Mouse (Mus musculus): ENCODE data around the gene Smyd1.
"Not testable (repeated sequence)": the region's sequence is repeated elsewhere in the genome, so short reads cannot be mapped to it uniquely, and the experiment has no call there.

The Smyd1 gene

GRCm38 (mm10) chr6:71324816-71325215 lies 2.8 kb upstream of the Smyd1 start:
- DNase-seq, result no peak

DNA sequence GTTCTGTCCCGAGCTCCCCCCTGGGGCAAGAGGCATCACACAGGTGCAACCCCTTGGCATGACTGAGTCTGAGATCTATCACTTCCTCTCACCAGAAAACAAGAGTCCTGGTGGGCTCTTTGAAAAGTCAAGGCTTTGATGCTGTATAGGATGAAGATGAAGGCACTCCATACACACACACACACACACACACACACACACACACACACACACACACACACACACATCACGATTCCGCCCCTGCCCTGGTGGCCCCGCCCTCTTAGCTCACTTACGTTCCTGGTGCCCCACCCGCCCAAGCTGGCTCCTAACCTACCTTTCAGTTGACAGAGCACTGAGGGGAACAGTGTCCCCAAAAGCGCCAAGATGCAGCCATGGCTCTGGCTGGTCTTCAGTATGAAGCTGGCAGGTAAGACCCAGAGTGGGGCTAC lies 473 bp upstream of the Smyd1 start, which contains the start of gene Cd8b1:
Cd8b1 (plus strand) TSS at position 298 of the 431 bp plus-strand sequence.
- DNase-seq, result no peak

GRCm38 (mm10) chr6:71307486-71307885 lies 14.5 kb downstream of the Smyd1 start:
- DNase-seq, result no peak

DNA sequence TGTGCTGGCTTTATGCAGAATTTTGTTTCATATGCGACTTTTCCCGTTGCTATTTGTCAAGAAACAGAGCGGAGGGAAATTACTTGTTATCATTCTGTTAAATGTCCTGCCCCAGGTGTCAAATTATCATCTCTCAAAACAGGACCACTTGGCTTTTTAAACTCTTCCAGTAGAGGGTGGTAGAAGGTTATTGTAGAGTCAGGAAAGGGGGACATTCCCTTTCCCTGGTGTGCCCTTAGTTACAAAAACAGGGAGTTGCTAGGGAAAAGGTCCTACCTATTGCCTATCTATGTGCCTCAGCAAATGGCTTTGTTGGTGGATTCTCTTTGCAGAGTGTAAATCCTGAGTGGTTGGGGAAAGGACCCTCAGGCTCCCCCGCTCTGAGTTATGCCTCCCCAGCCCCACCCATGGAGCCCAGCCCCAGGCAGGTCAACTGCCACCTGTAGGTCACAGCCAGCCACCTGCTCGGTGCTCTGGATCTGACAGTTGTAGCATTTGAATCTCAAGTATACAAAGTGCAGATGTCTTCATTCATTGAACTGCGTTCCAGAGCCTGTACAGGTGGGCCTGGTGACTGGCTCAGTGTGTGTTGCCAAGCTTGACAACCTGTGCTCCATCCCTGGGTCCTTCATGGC lies 19.8 kb downstream of the Smyd1 start:
- peak in 1 of 2 experiments; percentile 3 for DNase-seq

GRCm38 (mm10) chr6:71298751-71299150 lies 23.3 kb downstream of the Smyd1 start:
- peak; percentile 21 to 52 for DNase-seq

GRCm38 (mm10) chr6:71298051-71298450 lies 24.0 kb downstream of the Smyd1 start:
- DNase-seq, result no peak

- no peak for DNase-seq
Measured at GRCm38 (mm10) chr6:71295303-71295702, 26.7 kb downstream of the Smyd1 start.

GRCm38 (mm10) chr6:71293509-71293908 lies 28.5 kb downstream of the Smyd1 start:
- DNase-seq, result no peak

GRCm38 (mm10) chr6:71279418-71279817 lies 42.6 kb downstream of the Smyd1 start:
- DNase-seq, result no peak

GRCm38 (mm10) chr6:71274621-71275020 lies 47.4 kb downstream of the Smyd1 start:
- no peak for DNase-seq

DNA sequence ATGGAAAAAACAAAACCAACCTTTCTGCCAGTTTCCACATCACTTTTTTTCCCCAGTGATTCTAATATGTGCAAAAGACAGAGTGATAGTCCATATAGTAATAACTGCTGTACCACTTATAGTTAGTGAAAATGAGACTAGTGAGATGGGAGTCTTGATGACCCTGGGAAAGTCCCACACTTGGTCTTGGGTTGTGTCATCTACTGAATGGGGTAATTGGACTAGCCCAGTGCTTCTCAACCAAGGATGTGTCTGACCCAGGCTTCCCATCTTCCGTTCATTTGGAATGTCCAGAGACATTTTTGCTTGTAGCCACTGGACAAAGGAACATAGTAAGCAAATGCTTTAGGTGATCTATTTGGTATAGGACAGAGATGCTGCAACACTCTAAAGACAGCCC lies 48.3 kb downstream of the Smyd1 start:
- DNase-seq, result no peak

- DNase-seq, result no peak
Measured at GRCm38 (mm10) chr6:71272316-71272741, 49.7 kb downstream of the Smyd1 start.

DNA sequence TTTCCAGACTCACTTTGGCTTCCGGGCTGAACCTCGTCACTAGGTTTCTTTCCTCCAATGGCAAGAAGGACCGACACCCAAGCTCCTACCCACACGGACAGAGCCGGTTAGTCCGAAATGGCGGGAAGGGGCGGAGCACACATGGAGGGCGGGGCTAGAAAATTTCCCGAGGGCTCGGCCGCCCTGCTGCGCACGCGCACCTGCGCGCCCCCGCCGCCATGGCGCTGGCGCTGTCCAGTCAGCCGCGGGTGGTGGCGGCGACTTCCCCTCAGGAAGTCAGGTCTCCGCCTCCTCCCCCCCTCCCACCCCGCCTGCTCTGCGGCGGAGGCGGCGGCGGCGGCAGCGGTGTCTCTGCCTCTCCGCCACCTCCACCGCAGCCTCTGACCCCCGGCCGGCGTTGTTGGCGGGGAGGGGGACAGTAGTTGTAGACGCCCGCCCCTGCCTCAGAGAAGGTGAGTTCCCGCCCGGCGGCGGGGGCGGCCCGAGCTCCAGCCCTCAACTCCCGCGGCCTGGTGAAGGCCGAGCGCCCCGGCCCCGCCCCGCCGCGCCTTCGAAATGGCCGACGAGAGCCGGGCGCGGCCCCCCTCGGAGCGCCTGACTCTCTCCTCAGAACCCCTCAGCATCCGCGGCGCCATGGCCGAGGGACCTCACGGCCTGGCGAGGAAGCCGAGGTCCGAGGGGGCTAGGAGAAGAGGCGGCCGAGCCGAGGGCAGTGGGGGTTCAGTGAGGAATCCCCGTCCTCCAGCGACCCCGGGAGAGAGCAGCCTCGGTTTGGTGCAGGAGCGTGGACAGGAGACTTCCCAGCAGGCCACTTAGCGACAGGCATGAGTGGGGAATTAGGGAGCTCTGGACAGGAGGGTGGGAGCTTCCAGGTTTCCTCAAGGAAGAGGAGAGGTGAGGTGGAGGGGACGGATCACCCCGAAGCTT lies 50.4 kb downstream of the Smyd1 start, which contains the start of gene Krcc1:
Krcc1 (plus strand) TSS at position 289 of the 927 bp plus-strand sequence.
- peak; percentile 96 to 98 for DNase-seq

GRCm38 (mm10) chr6:71271057-71271388 lies 51.0 kb downstream of the Smyd1 start:
- no peak for DNase-seq

DNA sequence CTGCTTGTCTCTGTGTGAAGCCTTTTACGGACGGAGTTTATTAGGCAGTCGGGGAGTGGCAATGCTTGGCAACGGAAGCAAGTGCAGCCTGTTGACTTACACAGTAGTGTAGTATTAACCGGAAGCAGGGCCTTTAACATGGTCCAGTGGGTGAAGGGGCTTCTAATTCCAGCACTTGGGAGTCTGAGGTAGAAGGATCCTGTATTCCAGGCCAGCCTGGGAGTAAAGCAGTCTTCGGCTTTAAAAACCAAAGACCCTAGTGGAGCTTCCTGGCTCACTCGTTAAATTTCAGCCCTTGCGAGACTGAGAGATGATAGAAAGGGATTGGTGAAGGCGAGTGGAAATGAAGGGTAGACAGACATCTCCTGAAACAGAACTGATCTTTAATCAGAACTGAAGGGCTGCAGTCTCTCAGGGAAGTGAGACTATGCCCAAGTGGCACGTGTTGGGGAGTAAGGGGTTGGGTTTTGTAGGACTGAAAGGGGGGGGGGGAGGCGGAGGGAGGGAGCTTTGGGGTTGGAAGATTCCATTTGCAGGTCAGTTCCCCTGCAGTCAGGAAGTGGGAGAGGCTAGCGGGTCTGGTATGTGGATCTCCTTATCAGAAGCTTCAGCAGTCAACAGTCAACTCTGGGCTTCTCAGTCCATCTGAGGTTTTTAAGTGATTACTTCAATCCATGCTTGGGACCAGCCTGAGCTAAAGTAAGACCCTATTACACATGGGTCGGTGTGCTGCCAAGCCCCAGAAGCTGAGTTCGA lies 51.6 kb downstream of the Smyd1 start:
- peak; percentile 48 to 49 for DNase-seq

- not testable (repeated sequence) for DNase-seq
Measured at GRCm38 (mm10) chr6:71269686-71270050, 52.4 kb downstream of the Smyd1 start.

DNA sequence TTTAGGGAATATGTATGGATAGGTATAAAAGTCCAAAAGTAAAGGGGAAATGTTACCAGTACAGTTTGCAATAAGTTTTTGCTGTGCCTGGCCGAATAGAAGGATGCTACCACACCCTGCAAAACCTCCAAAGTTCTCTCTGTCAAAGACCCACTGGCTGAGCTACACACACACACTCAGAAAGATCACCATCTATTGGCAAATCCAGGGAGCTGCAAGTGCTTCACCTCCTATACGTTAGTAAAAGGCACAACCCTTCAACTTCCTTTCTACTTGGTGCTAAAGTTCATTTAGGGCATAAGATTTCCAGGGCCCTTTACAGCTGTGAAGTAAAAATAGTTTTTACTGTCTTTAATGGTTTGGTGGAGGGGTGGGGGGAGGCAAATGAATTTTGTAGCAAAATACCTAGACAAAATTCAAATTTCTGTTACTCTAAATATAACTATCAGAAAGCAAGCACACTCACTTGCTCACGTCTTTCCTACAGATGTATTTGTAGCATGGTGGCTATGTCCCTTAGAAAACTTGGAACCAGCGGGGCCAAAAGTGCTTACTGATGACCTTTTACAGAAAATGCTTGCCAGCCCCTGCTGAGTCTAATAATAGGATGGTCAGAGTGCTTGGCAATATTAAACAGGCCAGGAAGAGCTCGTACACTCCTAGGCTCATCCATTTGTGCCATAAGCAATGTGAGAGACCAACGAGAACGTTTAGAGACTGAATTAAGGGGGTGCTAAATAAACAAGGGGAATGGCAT lies 52.9 kb downstream of the Smyd1 start:
- DNase-seq, result peak; percentile 29 to 33

DNA sequence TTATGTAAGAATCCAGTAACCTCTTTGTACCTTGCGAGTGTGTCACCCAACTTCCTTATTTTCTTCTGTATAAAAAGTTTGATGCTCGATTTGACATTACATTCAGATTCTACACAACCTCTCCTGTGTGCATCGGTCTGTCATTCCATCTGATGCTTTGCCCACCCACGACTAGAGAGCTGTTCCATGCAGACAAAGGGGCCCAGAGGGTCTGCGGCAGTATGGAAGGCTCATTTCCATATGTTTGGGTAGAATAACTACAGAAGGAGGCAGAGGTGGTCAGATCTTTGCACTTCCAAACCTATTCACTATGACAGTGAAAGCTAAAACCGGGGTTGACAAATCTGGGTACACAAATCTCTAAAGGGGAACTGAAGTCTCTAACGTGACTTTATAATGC lies 54.4 kb downstream of the Smyd1 start:
- not testable (repeated sequence) for DNase-seq

- no peak for DNase-seq
Measured at GRCm38 (mm10) chr6:71262142-71262833, 59.7 kb downstream of the Smyd1 start.

DNA sequence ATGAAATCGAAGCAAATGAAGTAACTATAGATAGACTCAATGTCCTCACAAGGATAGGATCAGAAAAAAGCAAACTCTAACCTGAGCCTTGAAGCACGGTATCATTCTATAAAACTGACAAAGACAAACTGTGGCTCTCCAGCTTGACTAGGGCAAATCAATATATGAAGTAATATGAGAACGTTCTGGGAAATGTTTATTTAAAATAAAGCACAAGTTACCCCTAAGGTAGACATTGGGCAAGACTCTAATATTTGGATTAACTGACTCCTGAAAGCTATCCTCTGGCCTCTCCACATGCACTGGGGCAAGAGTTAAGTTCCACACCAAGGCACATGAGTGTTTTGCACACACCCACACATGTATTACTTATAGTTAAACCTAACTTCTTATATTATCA lies 61.0 kb downstream of the Smyd1 start:
- DNase-seq, result no peak

- DNase-seq, result no peak
Measured at GRCm38 (mm10) chr6:71260051-71260640, 61.9 kb downstream of the Smyd1 start.
